Mouse (Mus musculus) adrenal gland, postnatal 14 days (tissue): Measurements from ENCODE around the gene Homer1. TPM values are rescaled to one million over a fixed set of nuclear protein-coding genes. Genes with fewer than 3 reads are reported as not detected.

Source experiments
- DNase-seq: peaks from one replicate; pipeline ENCODE4 v3.0.0; 2021; ENCODE audit warnings: mixed read lengths
- total RNA-seq: library from RNA; stranded (reverse); gene quantifications from 2 replicates; pipeline ENCODE4 v1.2.3, GENCODE M21; 2021

The Homer1 gene
- total RNA-seq, 1 experiment from 2014 or later, result 33.3 TPM

DNA sequence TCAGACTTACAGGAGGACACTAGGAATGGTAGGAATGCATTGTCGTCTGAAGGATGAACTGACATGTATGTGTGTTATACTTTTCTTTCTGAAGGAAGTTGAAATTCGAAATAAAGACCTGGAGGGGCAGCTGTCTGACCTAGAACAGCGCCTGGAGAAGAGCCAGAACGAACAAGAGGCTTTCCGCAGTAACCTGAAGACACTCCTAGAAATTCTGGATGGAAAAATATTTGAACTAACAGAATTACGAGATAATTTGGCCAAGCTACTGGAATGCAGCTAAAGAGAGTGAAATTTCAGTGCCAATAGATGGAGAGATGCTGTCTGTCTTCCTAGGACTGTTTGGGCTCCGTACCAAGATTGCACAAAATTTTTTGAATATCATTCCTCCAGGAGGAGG lies 102.5 kb downstream of the Homer1 start:
- no peak for DNase-seq

DNA sequence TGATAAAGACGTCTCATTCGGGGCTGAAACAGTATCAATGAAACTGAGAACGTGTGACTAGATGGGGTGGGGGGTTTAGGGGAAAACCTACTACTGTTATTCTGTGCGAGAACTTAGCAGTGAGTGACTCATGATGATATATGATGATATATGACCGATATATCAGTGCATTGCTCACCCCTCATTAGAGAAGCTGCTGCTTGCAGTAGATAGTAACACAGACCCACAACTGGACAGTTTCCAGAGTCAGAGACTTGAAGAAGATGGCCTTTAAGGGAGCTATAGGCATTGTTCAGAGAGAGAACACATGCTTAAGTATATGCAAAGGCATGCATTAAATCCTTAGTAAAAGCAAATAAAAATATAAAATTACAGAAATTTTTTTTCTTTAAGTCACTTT lies 107.4 kb downstream of the Homer1 start:
- DNase-seq, result no peak

DNA sequence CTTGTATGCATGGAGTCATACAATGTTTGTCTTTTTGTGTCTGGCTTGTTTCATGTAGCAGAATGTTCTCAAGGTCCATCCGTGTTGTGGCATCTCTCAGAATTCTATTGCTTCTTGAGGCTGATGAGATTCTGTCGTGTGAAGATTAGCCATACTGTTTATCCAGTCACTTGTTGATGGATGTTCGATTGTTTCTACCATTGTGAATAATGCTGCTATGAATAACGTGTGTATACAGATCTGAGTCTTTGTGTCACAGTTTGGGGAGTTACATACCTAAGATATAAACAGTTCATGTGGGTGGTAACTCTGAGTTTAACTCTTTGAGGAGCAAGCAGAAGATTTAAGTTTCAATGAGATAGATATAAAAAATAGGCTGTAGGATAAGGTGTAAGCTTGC lies 110.9 kb downstream of the Homer1 start:
- no peak for DNase-seq

DNA sequence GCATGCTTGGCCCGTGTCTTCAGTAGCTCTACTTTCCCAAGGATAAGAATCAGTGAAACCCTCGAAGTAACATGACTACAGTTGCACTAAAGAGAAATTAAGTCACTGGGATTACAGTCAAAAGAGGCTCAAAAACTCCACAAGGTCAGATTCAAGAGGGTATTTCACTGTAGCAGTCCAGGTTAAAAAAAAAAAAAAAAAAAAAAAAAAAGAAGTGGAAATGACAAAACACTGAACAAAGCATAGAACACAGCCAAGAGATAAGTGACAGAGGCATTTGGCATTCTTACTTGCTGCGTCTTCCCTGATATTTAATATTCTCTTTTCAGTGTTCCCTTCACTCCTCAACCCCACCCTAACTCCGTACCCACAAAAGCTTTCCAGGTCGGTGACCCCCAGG lies 115.6 kb downstream of the Homer1 start:
- DNase-seq, result no peak

DNA sequence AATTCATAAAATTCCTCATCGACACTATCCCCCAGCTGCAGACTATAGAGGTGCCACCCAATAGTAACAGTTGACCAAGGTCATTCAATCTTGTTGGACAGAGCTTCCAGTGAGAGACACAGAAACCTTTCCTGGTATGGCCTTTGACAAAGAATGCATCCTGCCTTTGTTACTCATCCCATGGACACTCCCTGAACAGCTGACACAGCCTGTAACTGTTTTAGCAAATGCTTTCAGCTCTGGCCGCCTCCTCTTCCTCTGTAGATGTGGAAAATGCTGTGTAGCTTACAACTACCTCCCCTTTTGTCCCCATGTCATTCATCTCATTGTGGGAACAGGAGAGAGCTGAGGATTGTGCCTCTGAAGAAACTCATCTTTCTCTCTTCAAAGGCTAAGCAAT lies 118.9 kb downstream of the Homer1 start:
- no peak for DNase-seq

DNA sequence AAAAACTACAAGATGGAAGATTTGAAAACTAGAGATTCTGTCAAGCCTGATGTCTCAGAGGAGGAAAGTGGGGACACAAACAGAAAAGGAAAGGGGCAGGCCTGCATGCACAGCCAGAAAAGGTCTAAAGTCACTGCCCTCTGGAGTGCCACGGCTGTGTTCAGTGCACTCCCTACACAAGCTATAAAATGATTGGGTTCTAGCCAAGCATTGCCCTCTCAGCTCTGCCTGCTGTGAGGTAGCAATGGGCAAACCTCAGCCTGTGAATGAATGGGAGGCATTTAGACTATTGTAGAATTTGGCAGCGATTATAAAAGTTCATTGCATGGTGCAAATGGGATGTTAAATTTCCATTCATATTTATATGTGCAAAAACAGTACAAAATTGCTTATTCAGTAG lies 120.3 kb downstream of the Homer1 start:
- no peak for DNase-seq

DNA sequence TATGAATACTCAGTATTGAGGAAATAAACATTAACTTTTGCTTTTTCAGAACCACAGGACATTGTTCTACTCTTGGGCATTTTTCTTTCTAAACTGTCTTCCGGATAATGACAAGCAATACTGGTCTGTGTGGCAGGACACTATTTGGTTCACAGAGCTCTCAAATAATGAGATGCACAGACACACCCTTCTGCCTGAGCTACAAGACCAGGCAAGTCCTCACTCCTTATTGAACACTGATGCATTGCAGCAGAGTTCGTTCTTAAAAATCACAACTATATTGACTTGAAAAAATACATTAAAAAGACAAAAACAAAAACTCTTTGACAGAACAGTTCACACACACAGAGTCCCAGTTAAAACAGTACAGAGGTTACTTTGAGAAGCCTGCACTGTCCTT lies 123.8 kb downstream of the Homer1 start:
- DNase-seq, result no peak

DNA sequence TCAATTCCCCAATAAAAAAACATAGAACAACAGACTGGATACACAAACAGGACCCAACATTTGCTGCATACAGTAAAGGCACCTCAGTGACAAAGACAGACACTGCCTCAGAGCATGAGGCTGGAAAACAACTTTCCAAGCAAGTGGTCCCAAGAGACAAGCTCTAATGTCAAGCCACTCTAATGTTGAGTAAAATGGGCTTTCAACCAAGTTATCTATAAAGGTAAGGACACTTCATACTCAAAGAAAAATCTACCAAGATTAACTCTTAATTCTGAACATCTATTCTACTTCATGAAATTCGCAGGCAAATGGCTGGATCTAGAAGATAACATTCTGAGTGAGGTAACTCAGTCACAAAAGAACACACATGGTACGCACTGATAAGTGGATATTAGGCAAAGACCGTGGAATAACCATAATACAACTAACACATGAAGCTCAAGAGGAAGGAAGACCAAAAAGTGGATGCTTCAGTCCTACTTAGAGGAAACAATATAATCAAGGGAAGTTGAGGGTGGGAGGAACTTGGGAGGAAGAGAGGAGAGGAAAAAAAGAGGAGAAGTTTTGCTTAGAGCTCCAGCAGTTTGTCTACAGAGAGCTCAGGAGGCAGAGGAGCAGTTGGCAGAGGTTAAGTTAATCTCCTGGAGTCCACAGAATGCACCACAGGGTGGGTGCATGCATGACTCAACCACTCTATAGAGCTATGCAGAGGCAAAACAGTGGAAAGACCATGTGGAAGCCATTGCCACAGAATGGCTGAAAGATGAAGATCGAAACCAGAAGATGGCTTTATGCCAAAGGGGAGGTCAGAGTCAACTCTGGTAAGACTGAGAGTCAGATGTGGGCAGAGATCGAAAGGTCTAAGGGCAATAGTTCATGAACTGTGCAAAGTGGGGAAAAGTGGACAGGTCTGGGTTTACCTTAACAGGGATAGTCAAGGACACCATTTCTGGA lies 128.8 kb downstream of the Homer1 start:
- no peak for DNase-seq

DNA sequence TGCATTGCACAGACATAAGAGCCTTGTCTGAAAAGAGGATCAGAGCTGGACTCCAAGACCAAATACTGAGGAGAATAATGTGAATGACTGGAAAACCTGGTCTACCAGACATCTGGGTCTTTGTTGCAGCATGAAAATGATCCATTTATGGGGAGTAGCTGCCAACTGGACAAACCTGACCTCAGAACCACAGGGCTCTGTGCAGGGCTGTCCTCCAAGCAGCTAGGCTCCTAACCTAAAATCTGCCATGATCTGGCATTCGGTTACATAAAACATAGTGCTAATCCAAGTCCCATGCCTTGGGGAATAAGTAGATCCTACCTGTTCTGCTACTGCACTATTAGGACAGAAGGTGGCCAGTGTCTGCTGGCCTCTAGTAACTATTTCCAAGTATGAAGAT lies 129.8 kb downstream of the Homer1 start:
- no peak for DNase-seq

DNA sequence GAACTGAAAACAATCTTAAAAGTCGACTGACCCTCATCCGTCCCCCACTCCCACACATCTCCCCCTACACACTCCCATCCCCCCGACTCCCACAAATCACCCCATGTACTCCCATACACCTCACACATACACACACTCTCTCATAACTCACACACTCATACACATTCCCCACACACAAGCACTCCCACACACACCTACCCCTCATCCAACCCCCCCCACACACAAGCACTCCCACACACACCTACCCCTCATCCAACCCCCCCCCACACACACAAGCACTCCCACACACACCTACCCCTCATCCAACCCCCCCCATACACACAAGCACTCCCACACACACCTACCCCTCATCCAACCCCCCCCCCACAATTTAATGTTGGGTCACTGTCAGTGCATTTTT lies 140.7 kb downstream of the Homer1 start:
- no peak for DNase-seq

DNA sequence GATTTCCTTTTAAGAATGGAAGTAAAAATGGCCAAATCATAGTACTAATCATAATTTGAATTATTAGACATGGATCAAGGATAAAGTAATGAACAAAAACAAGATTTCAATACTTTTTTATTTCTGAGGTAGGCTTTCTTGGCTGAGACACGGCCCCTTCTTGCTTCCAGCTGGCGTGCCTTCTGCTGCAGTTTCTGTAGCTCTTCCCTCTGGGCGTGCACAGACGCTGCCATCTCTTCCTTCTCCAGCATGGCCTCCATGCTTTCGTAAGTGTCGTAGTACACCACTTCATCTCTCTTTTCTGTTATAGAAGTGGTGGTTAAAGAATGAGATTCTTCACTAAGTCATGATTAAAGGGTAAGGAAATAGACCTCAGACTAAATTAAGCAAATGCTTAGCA lies 153.8 kb downstream of the Homer1 start:
- no peak for DNase-seq

Other genes starting within 250 kb of the Homer1 start
- gene Cmya5, start 154.9 kb upstream of the Homer1 start, total RNA-seq, result 0.44 and 0.56 TPM in 2 replicates
- gene Tent2, start 107.2 kb upstream of the Homer1 start, total RNA-seq, result 36.2 and 47.0 TPM in 2 replicates
- gene Jmy, start 200.2 kb downstream of the Homer1 start, total RNA-seq, result 39.6 TPM in 2 replicates